Mouse (Mus musculus) heart, postnatal 4 days (tissue): ENCODE measurements at regions not wholly inside any gene's neighbourhood (a gene's known extent, or its start where the extent isn't known, plus 50 kb on each side); places are given as distances from the start of the nearest gene placed in this dataset.

Source experiments
- DNase-seq: peaks from one replicate; pipeline ENCODE4 v3.0.0; 2021

GRCm38 (mm10) chr2:9443103-9443502, 437.9 kb upstream of the 4930412O13Rik start:
- no peak for DNase-seq

GRCm38 (mm10) chr2:9445826-9446225, 435.2 kb upstream of the 4930412O13Rik start:
- DNase-seq, result no peak

- DNase-seq, result no peak
Observed at GRCm38 (mm10) chr2:9464413-9464812, 416.6 kb upstream of the 4930412O13Rik start.

- DNase-seq, result no peak
Observed at GRCm38 (mm10) chr2:9464818-9465217, 416.2 kb upstream of the 4930412O13Rik start.

- DNase-seq, result no peak
Observed at GRCm38 (mm10) chr2:9467573-9467972, 413.5 kb upstream of the 4930412O13Rik start.

GRCm38 (mm10) chr2:9468651-9469050, 412.4 kb upstream of the 4930412O13Rik start:
- DNase-seq, result no peak

GRCm38 (mm10) chr2:9481678-9482345, 399.2 kb upstream of the 4930412O13Rik start:
- no peak for DNase-seq

GRCm38 (mm10) chr2:9487381-9487914, 393.6 kb upstream of the 4930412O13Rik start:
- DNase-seq, result no peak

- DNase-seq, result no peak
Observed at GRCm38 (mm10) chr2:9493606-9494145, 387.4 kb upstream of the 4930412O13Rik start.

- DNase-seq, result no peak
Observed at GRCm38 (mm10) chr2:9520045-9520444, 361.0 kb upstream of the 4930412O13Rik start.

GRCm38 (mm10) chr2:9525910-9526309, 355.1 kb upstream of the 4930412O13Rik start:
- no peak for DNase-seq

GRCm38 (mm10) chr2:9535141-9535658, 345.9 kb upstream of the 4930412O13Rik start:
- DNase-seq, result no peak

- no peak for DNase-seq
Observed at GRCm38 (mm10) chr2:9547771-9548590, 333.1 kb upstream of the 4930412O13Rik start.

GRCm38 (mm10) chr2:9553313-9553712, 327.7 kb upstream of the 4930412O13Rik start:
- no peak for DNase-seq

- DNase-seq, result no peak
Observed at GRCm38 (mm10) chr2:9564487-9565043, 316.5 kb upstream of the 4930412O13Rik start.

GRCm38 (mm10) chr2:9569220-9569619, 311.8 kb upstream of the 4930412O13Rik start:
- DNase-seq, result no peak

- DNase-seq, result no peak
Observed at GRCm38 (mm10) chr2:9574196-9574595, 306.9 kb upstream of the 4930412O13Rik start.

- DNase-seq, result no peak
Observed at GRCm38 (mm10) chr2:9574651-9575050, 306.4 kb upstream of the 4930412O13Rik start.

- DNase-seq, result no peak
Observed at GRCm38 (mm10) chr2:9577868-9578267, 303.2 kb upstream of the 4930412O13Rik start.

GRCm38 (mm10) chr2:9587389-9587788, 293.7 kb upstream of the 4930412O13Rik start:
- no peak for DNase-seq

- DNase-seq, result no peak
Observed at GRCm38 (mm10) chr2:9589200-9589599, 291.9 kb upstream of the 4930412O13Rik start.

- DNase-seq, result no peak
Observed at GRCm38 (mm10) chr2:9592531-9592930, 288.5 kb upstream of the 4930412O13Rik start.

- no peak for DNase-seq
Observed at GRCm38 (mm10) chr2:9593931-9594330, 287.1 kb upstream of the 4930412O13Rik start.
